Mouse (Mus musculus) gastrocnemius, adult 2 months (tissue): ENCODE data around the gene Fam89b. TPM values are rescaled to one million over a fixed set of nuclear protein-coding genes. Genes with fewer than 3 reads are reported as not detected.

ENCODE experiments used
- DNase-seq: peaks from one replicate; pipeline ENCODE4 v3.0.0; 2022
- H3K27ac ChIP-seq: fragments of 200-600 bp; 2 replicates; pipeline ENCODE4 v1.8.1; 2022; ENCODE audit warnings: mild to moderate bottlenecking
- H3K4me3 ChIP-seq: fragments of 200-600 bp; 2 replicates; pipeline ENCODE4 v1.8.1; 2022; ENCODE audit warnings: mild to moderate bottlenecking, moderate library complexity
- CTCF ChIP-seq: fragments of 200-600 bp; IDR thresholded peaks from 2 replicates; pipeline ENCODE4 v1.8.1; 2022; ENCODE audit warnings: antibody characterized with exemption, mild to moderate bottlenecking, moderate library complexity
- intact Hi-C: fragments of 180-260 bp; cut with DNase I; formaldehyde crosslinking; loops from one replicate; pipeline ENCODE4 v1.15.1; 2025
- total RNA-seq, 2 experiments: library from RNA; stranded (reverse); gene quantifications; 2 replicates each; pipeline ENCODE4 v1.2.3; 2021

The Fam89b gene
- total RNA-seq, 2 experiments from 2014 or later: 22.2 to 22.6 TPM

DNA sequence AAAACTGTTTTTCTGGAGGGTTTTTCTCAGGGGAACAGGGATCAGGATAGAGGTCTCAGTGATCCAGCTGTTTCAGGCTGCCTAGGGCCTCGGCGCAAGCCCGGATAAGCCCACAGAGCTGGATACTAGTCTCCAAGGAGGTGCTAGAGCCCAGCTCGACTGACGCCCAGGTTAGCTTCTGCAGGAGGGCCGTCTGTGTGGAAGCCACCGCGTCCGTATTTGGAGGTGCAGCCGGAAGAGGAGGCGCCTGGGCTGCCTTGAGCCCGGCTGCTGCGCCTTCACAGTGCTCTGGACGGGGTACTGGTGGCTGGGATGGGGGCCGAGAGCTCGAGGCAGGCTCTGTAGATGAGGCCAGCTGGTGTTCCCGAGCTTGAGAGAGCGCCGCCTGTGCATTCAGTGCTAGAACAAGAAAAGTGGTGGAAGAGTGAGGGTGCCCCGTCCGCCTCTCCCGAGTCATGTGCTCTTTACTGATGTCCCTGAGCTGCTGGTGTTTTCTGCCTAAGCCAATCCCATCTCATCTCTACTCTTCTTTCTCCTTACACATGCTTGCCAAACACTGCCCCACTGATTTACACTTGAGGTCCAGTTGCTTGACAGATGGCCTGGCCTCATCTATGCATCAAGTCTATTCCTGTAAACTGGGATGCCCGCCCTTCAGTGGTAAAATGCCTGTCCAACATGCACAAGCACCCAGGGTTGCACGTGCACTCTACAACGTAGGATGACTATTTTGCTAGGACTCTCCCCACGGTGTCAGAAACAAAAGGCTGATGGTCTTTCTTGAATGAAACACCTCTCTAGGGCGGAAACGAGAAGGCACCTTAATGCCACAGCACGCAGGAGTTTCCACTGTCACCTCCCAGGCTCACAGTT, 1.1 kb upstream of the Fam89b start:
- peak; percentile 22; the same call in 1 of the 2 replicates for TF ChIP-seq CTCF
- DNase-seq: no peak
- Histone ChIP-seq H3K27ac (peak overlapping the region; percentile 95), H3K4me3 (peak overlapping the region; percentile 82)
- intact Hi-C loops: loop anchor here (2.0 kb wide), 1 partner anchor 40 kb away; the partner anchor contains the start of gene Scyl1

DNA sequence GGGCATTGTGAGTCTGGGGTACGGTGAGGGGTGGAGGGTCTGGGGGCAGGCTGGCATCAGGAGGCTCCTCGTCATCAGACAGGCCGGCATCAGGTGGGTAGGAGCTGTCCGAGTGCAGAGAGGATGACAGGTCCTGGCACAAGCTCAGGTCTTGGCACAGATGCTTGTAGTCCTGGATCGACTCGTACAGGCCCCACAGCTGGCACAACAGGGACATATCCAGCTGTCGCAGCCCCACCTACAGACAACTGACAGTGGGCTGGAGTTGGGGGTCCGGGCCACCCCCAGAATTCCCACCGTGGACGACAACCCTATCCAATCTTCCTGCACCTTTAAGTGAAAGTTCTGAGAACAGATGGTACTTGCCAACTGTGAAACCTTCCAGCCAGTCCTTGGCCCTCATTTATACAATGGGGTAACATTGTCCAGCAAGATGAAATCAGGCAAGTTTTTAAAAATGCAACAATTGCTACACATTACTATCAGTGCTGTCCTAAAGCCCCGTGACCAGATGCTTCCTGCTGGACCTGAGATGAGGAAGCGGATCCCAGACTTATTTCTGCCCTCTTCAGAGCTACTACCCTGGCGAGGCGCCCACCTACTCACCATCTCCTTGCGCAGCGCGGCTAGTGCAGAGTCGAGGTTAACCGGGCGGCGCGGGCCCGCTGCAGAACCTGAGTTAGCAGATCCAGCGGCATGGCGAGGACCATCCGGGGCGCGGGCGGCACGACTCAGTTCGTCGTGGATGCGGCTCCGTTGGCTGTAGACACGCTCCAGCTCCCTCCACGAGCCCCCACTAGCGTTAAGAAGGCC, 616 bp downstream of the Fam89b start:
- peak; percentile 80 for DNase-seq
- intact Hi-C loops: no loop called here
- H3K4me3 ChIP-seq: peak overlapping the region; percentile 80
- peak overlapping the region; percentile 95 for H3K27ac ChIP-seq
- TF ChIP-seq CTCF: no peak

DNA sequence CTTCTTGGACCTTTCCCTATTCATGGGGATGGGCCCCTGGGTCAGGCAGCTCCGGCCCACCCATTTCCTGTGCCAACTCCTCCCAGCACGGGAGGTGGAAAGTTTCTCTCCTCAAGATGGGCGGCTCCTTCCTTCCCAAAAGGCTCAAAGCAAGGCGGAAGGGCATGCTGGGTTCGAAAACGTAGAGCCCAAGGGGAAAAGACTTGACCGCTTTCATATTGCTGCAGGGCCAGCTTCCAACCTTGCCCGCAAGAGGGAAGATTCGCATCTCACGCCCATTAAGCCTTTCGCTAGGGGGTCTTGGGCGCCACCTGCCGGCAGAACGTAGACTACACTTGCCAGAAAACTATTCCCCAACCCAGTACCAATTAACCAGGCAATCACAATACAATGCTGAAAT, 1.8 kb downstream of the Fam89b start:
- H3K27ac ChIP-seq: peak overlapping the region; percentile 95
- peak overlapping the region; percentile 80 for H3K4me3 ChIP-seq
- peak; percentile 99 for TF ChIP-seq CTCF
- intact Hi-C loops: loop anchor here (1.0 to 2.0 kb wide), 2 partner anchors 16 to 37 kb away; no protein-coding TSS in a partner anchor
- peak; percentile 93 for DNase-seq

- no peak for DNase-seq
- intact Hi-C loops: loop anchor here (1.0 to 2.0 kb wide), 2 partner anchors 16 to 36 kb away; no protein-coding TSS in a partner anchor
- peak overlapping the region; percentile 95 for H3K27ac ChIP-seq
Observed at GRCm38 (mm10) chr19:5726961-5727578, 2.4 kb downstream of the Fam89b start.

DNA sequence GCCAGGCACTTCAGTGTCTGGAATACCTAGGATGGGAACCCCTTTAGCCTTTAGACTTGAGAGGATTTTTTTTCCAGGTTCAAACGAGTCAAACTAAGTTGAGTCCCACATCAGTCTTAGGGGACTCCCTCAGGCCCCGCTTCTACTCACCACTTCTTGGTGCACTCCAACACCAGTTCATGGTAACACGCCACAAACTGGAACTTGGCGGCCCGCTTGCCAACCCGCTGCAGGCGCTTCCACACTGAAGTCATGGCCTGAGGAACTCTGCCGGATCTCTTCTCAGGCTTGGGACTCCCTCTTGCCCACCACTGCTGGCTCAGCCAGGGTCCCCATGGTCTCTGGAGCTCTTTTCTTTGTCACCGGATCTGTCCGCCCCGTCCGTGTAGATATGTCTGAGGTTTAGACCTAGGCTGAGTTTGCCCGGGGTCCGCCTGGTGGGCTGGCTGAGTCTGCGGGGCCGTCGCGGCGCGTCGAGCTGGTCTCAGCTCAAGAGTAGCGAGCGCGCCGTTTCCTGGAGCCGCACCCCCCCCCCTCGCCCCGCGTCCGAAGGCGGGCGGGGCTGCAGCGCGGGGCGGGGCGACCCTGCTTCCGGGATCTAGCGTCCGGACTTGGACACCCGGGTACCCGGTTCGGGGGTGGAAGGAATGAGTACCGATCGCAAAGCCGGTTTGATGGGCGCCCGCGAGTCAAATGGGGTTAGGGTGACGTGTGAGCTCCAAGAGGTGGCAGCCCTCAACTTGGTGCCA, 3.5 kb downstream of the Fam89b start, which contains the start of gene Ehbp1l1:
TSS of gene Ehbp1l1 (minus strand) at position 551 of the 749 bp plus-strand sequence.
- DNase-seq: peak; percentile 91
- peak within 1 kb of the TSS; percentile 80 for H3K4me3 ChIP-seq

More at GRCm38 (mm10) chr19:5726961-5727578, 2.4 kb downstream of the Fam89b start:
- peak overlapping the region; percentile 80 for H3K4me3 ChIP-seq
- TF ChIP-seq CTCF: no peak

DNA sequence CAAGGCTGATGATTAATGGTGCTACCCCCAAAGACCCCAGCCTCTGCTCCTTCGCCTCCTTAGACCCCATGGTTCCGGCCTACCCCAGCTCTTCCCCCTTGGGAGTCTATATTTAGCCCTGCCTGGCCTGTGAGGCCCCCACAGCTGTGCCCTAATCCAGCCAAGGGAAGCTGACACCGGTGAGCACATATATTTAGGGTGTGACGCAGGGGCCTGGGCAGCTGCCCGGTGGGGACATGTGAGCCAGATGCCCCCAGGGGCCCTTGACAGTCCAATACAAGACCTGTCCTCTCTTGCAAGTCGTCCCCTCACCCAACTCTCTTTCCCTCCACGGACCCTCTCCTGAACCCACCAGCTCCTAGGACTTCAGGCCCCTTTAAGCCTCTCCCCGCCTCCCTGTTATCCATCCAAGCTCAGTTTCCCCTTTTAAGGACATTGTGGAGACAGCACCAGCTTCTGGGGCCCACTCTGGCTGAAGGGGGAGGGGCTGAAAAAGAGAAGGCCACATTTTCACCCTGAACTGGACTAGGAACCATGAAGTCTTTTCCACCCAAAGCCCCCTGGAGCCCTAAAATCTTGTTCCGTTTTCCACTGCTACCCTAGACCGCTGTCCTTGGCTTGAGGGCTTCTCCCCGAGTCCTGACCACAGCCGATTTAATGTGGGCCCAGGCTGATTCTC, 4.3 kb downstream of the Fam89b start:
- Histone ChIP-seq H3K27ac (peak overlapping the region; percentile 95), H3K4me3 (peak overlapping the region; percentile 80)
- no peak for TF ChIP-seq CTCF
- intact Hi-C loops: no loop called here
- DNase-seq: peak; percentile 95

More for the DNA sequence above, 3.5 kb downstream of the Fam89b start, which contains the start of gene Ehbp1l1:
- TF ChIP-seq CTCF: peak; percentile 3; the same call in 1 of the 2 replicates
- intact Hi-C loops: loop anchor here (2.0 kb wide), 1 partner anchor 35 kb away; no protein-coding TSS in a partner anchor
- peak within 1 kb of the TSS; percentile 95 for H3K27ac ChIP-seq

GRCm38 (mm10) chr19:5724549-5724941, 4.9 kb downstream of the Fam89b start:
- intact Hi-C loops: loop anchor here (1.0 kb wide), 1 partner anchor 11 kb away; no protein-coding TSS in a partner anchor
- peak; percentile 95 for DNase-seq
- Histone ChIP-seq H3K27ac (peak overlapping the region; percentile 95), H3K4me3 (peak overlapping the region; percentile 80)
- TF ChIP-seq CTCF: no peak

DNA sequence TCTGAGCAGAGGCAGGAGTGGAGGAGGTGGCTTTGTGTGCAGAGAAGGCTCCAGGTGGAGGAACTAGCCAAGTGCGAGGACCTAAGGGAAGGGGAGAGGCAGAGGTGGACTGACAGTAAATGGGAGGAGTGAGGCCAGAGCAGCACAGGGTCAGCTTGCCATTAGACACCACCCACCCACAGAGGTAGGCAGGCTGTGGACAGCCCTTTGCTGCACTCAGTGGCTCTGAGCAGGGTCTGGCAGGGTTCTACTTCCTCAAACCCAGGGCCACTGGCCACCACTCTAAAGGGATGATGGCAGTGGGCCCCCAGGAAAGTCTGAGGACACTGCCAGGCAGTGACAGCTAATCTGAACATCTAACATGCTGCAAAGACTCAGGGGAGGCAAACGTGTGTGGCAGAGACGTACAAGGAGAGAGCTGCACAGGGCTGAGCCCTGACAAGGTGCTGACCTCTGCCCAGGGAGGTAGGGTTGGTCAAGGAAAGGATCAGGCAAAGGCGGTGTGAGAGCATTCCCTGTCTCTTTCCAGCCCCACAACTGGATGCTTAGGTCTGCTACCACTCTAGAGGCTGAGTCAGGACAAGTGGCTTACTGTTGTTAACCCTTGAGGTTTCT, 5.4 kb downstream of the Fam89b start:
- no peak for TF ChIP-seq CTCF
- peak overlapping the region; percentile 80 for H3K4me3 ChIP-seq
- H3K27ac ChIP-seq: peak overlapping the region; percentile 95
- no peak for DNase-seq
- intact Hi-C loops: loop anchor here (1.0 kb wide), 1 partner anchor 11 kb away; no protein-coding TSS in a partner anchor

GRCm38 (mm10) chr19:5722848-5723425, 6.5 kb downstream of the Fam89b start:
- intact Hi-C loops: no loop called here
- no peak for DNase-seq
- Histone ChIP-seq H3K27ac (peak overlapping the region; percentile 95), H3K4me3 (peak overlapping the region; percentile 80)
- no peak for TF ChIP-seq CTCF

- no peak overlapping the region for H3K27ac ChIP-seq
- DNase-seq: no peak
- intact Hi-C loops: no loop called here
- no peak overlapping the region for H3K4me3 ChIP-seq
- no peak for TF ChIP-seq CTCF
Observed at GRCm38 (mm10) chr19:5721233-5721632, 8.2 kb downstream of the Fam89b start.
